Mouse (Mus musculus): ENCODE results near the gene Lce1l. TPM values are rescaled to one million over a fixed set of nuclear protein-coding genes. Genes with fewer than 3 reads are reported as not detected.

Gene Lce1l
- total and polyA plus RNA-seq, 2 experiments from 2014 or later, result not detected

DNA sequence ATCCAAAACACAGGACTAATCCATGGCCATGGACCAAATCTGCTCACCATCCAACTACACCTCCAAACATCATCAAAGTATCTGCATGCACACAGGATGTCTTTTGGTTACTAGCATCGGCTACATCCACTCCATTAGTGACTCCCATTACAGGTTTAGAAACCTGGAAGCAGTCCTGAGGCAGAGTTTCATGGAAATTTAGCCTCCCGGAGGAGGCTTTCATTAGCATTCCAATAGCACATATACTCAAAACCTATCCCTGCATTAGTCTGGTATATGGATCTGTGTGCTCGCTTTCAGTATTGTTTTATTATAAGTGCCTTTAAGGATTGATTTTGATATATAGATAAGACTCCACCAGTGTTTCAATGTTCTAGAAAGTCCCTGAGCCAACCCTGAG lies 35.5 kb downstream of the Lce1l start:
- no peak for ATAC-seq
- Histone ChIP-seq H3K9ac (no peak overlapping the region), H3K36me3 (ENCODE audit: insufficient read depth) (no peaks in the 10 kb centered on the region), H3K4me1 (ENCODE audit: insufficient read depth) (no peaks in the 10 kb centered on the region), H3K4me2 (ENCODE audit: low read depth) (no peak overlapping the region), H3K9me3 (ENCODE audit: low read length) (no peaks in the 10 kb centered on the region), H3K27ac (ENCODE audit: low read depth, low read length) (no peak overlapping the region), H3K27me3 (ENCODE audit: insufficient read depth, low read length) (no peaks in the 10 kb centered on the region), H3K4me3 (ENCODE audit: low read depth, low read length) (no peak overlapping the region)
- no peak for DNase-seq
- WGBS, result 94% methylated on average over 3 of the region's 3 CpGs
- no peak for TF ChIP-seq CTCF (IDR thresholded peaks at IDR 0.05; ENCODE audit: low read depth)

DNA sequence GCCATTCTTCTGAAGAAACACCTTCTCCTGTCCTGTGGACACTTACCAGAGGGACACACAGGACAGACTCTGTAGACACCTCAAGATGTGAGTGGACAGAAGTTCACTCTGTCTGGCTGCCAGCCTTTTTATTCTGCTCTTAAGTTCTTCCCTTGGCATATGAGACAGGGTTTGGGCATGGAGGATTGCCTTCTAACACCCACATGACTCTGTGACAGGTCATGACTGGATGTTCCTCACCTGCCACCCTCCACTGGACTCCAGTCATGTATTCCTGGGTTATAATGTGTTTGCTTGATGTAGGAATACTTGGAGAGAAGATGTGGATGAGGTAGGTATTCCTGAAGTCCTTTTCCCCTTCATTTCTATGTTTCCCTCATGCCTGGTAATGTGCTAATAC lies 43.3 kb downstream of the Lce1l start, which contains the start of gene Lce1k:
Gene Lce1k, minus strand, starts transcription at position 101 of the 400 bp plus-strand sequence.
- TF ChIP-seq CTCF (IDR thresholded peaks at IDR 0.05; ENCODE audit: low read depth), result no peak
- Histone ChIP-seq H3K27ac (ENCODE audit: low read depth, low read length) (no peak within 1 kb of the TSS), H3K4me1 (ENCODE audit: insufficient read depth) (no peaks in the 10 kb centered on the region), H3K36me3 (ENCODE audit: insufficient read depth) (no peaks in the 10 kb centered on the region), H3K4me3 (ENCODE audit: low read depth, low read length) (no peak within 1 kb of the TSS), H3K4me2 (ENCODE audit: low read depth) (no peak within 1 kb of the TSS), H3K27me3 (ENCODE audit: insufficient read depth, low read length) (no peaks in the 10 kb centered on the region), H3K9ac (no peak within 1 kb of the TSS), H3K9me3 (ENCODE audit: low read length) (no peaks in the 10 kb centered on the region)
- DNase-seq (no peak), ATAC-seq (no peak)

Other genes starting within 250 kb of the Lce1l start
- not detected in 2 replicates for gene 2210017I01Rik, start 243.8 kb downstream of the Lce1l start, total RNA-seq (2014; rRNA removed)
- gene 2210017I01Rik, start 243.8 kb downstream of the Lce1l start, polyA plus RNA-seq (2015; fragmentation: Nextera tagmentation; extraction: Ambion mirVana), result not detected in 2 replicates
- gene Lce6a, start 229.6 kb downstream of the Lce1l start, total RNA-seq (2014; rRNA removed), result not detected in 2 replicates
- gene Lce6a, start 229.6 kb downstream of the Lce1l start, polyA plus RNA-seq (2015; fragmentation: Nextera tagmentation; extraction: Ambion mirVana), result not detected in 2 replicates
- gene Lce1a1, start 203.0 kb downstream of the Lce1l start, total RNA-seq (2014; rRNA removed), result not detected in 2 replicates
- gene Lce1a1, start 203.0 kb downstream of the Lce1l start, polyA plus RNA-seq (2015; fragmentation: Nextera tagmentation; extraction: Ambion mirVana), result not detected in 2 replicates
- not detected in 2 replicates for gene Lce1b, start 194.4 kb downstream of the Lce1l start, total RNA-seq (2014; rRNA removed)
- not detected in 2 replicates for gene Lce1b, start 194.4 kb downstream of the Lce1l start, polyA plus RNA-seq (2015; fragmentation: Nextera tagmentation; extraction: Ambion mirVana)
- gene Lce1a2, start 181.0 kb downstream of the Lce1l start, total RNA-seq (2014; rRNA removed), result not detected in 2 replicates
- not detected in 2 replicates for gene Lce1a2, start 181.0 kb downstream of the Lce1l start, polyA plus RNA-seq (2015; fragmentation: Nextera tagmentation; extraction: Ambion mirVana)
- gene Lce1c, start 172.0 kb downstream of the Lce1l start, total RNA-seq (2014; rRNA removed), result not detected in 2 replicates
- not detected in 2 replicates for gene Lce1c, start 172.0 kb downstream of the Lce1l start, polyA plus RNA-seq (2015; fragmentation: Nextera tagmentation; extraction: Ambion mirVana)
- gene Lce1d, start 164.1 kb downstream of the Lce1l start, total RNA-seq (2014; rRNA removed), result not detected in 2 replicates
- gene Lce1d, start 164.1 kb downstream of the Lce1l start, polyA plus RNA-seq (2015; fragmentation: Nextera tagmentation; extraction: Ambion mirVana), result not detected in 2 replicates
- not detected in 2 replicates for gene Lce1e, start 142.2 kb downstream of the Lce1l start, total RNA-seq (2014; rRNA removed)
- not detected in 2 replicates for gene Lce1e, start 142.2 kb downstream of the Lce1l start, polyA plus RNA-seq (2015; fragmentation: Nextera tagmentation; extraction: Ambion mirVana)
- not detected in 2 replicates for gene Lce1f, start 130.9 kb downstream of the Lce1l start, total RNA-seq (2014; rRNA removed)
- not detected in 2 replicates for gene Lce1f, start 130.9 kb downstream of the Lce1l start, polyA plus RNA-seq (2015; fragmentation: Nextera tagmentation; extraction: Ambion mirVana)
- gene Gm38119, start 112.2 kb downstream of the Lce1l start, total RNA-seq (2014; rRNA removed), result not detected in 2 replicates
- gene Gm38119, start 112.2 kb downstream of the Lce1l start, polyA plus RNA-seq (2015; fragmentation: Nextera tagmentation; extraction: Ambion mirVana), result not detected in 2 replicates
- not detected in 2 replicates for gene Lce1g, start 98.9 kb downstream of the Lce1l start, total RNA-seq (2014; rRNA removed)
- gene Lce1g, start 98.9 kb downstream of the Lce1l start, polyA plus RNA-seq (2015; fragmentation: Nextera tagmentation; extraction: Ambion mirVana), result not detected in 2 replicates
- not detected in 2 replicates for gene Lce1h, start 86.2 kb downstream of the Lce1l start, total RNA-seq (2014; rRNA removed)
- not detected in 2 replicates for gene Lce1h, start 86.2 kb downstream of the Lce1l start, polyA plus RNA-seq (2015; fragmentation: Nextera tagmentation; extraction: Ambion mirVana)
- not detected in 2 replicates for gene Lce1i, start 72.4 kb downstream of the Lce1l start, total RNA-seq (2014; rRNA removed)
- gene Lce1i, start 72.4 kb downstream of the Lce1l start, polyA plus RNA-seq (2015; fragmentation: Nextera tagmentation; extraction: Ambion mirVana), result not detected in 2 replicates
- gene Lce1j, start 60.8 kb downstream of the Lce1l start, total RNA-seq (2014; rRNA removed), result not detected in 2 replicates
- not detected in 2 replicates for gene Lce1j, start 60.8 kb downstream of the Lce1l start, polyA plus RNA-seq (2015; fragmentation: Nextera tagmentation; extraction: Ambion mirVana)
- not detected in 2 replicates for gene Lce1k, start 43.4 kb downstream of the Lce1l start, total RNA-seq (2014; rRNA removed)
- gene Lce1k, start 43.4 kb downstream of the Lce1l start, polyA plus RNA-seq (2015; fragmentation: Nextera tagmentation; extraction: Ambion mirVana), result not detected in 2 replicates
- gene Kprp, start 24.0 kb downstream of the Lce1l start, total RNA-seq (2014; rRNA removed), result not detected in 2 replicates
- gene Kprp, start 24.0 kb downstream of the Lce1l start, polyA plus RNA-seq (2015; fragmentation: Nextera tagmentation; extraction: Ambion mirVana), result not detected in 2 replicates
- gene 2310050C09Rik, start 18.9 kb upstream of the Lce1l start, total RNA-seq (2014; rRNA removed), result not detected in 2 replicates
- not detected in 2 replicates for gene 2310050C09Rik, start 18.9 kb upstream of the Lce1l start, polyA plus RNA-seq (2015; fragmentation: Nextera tagmentation; extraction: Ambion mirVana)
- gene Lce3a, start 74.9 kb upstream of the Lce1l start, total RNA-seq (2014; rRNA removed), result not detected in 2 replicates
- gene Lce3a, start 74.9 kb upstream of the Lce1l start, polyA plus RNA-seq (2015; fragmentation: Nextera tagmentation; extraction: Ambion mirVana), result not detected in 2 replicates
- not detected in 2 replicates for gene Lce3b, start 81.7 kb upstream of the Lce1l start, total RNA-seq (2014; rRNA removed)
- not detected in 2 replicates for gene Lce3b, start 81.7 kb upstream of the Lce1l start, polyA plus RNA-seq (2015; fragmentation: Nextera tagmentation; extraction: Ambion mirVana)
- not detected in 2 replicates for gene Lce3c, start 93.2 kb upstream of the Lce1l start, total RNA-seq (2014; rRNA removed)
- not detected in 2 replicates for gene Lce3c, start 93.2 kb upstream of the Lce1l start, polyA plus RNA-seq (2015; fragmentation: Nextera tagmentation; extraction: Ambion mirVana)
- gene Lce3d, start 106.1 kb upstream of the Lce1l start, total RNA-seq (2014; rRNA removed), result not detected in 2 replicates
- not detected in 2 replicates for gene Lce3d, start 106.1 kb upstream of the Lce1l start, polyA plus RNA-seq (2015; fragmentation: Nextera tagmentation; extraction: Ambion mirVana)
- not detected in 2 replicates for gene Lce3e, start 115.8 kb upstream of the Lce1l start, total RNA-seq (2014; rRNA removed)
- not detected in 2 replicates for gene Lce3e, start 115.8 kb upstream of the Lce1l start, polyA plus RNA-seq (2015; fragmentation: Nextera tagmentation; extraction: Ambion mirVana)
- gene Lce3f, start 140.9 kb upstream of the Lce1l start, total RNA-seq (2014; rRNA removed), result not detected in 2 replicates
- gene Lce3f, start 140.9 kb upstream of the Lce1l start, polyA plus RNA-seq (2015; fragmentation: Nextera tagmentation; extraction: Ambion mirVana), result not detected in 2 replicates
- gene Crct1, start 164.4 kb upstream of the Lce1l start, total RNA-seq (2014; rRNA removed), result 0.38 and 0.57 TPM in 2 replicates
- 0.34 and 0.62 TPM in 2 replicates for gene Crct1, start 164.4 kb upstream of the Lce1l start, polyA plus RNA-seq (2015; fragmentation: Nextera tagmentation; extraction: Ambion mirVana)
- gene Lce1m, start 167.8 kb upstream of the Lce1l start, total RNA-seq (2014; rRNA removed), result not detected in 2 replicates
- gene Lce1m, start 167.8 kb upstream of the Lce1l start, polyA plus RNA-seq (2015; fragmentation: Nextera tagmentation; extraction: Ambion mirVana), result not detected in 2 replicates
- gene Gm4858, start 217.5 kb upstream of the Lce1l start, total RNA-seq (2014; rRNA removed), result not detected in 2 replicates
- gene Gm4858, start 217.5 kb upstream of the Lce1l start, polyA plus RNA-seq (2015; fragmentation: Nextera tagmentation; extraction: Ambion mirVana), result not detected in 2 replicates

Data from forebrain, postnatal 0 days (tissue).